Mouse (Mus musculus) layer of hippocampus, postnatal 10 days (tissue): ENCODE measurements around the gene Acod1. TPM values are rescaled to one million over a fixed set of nuclear protein-coding genes. Genes with fewer than 3 reads are reported as not detected.

Experiments
- DNase-seq, 2 experiments: peaks; one replicate each; pipeline ENCODE4 v3.0.0; 2021; ENCODE audit warnings: low spot score in 2 of 2
- total RNA-seq, 2 experiments: library from RNA; stranded (reverse); gene quantifications; 2 replicates each; pipeline ENCODE4 v1.2.3; 2021

The Acod1 gene
- total RNA-seq, 2 experiments from 2014 or later: not detected

GRCm38 (mm10) chr14:103101171-103101570 lies 54.4 kb downstream of the Acod1 start:
- no peak for DNase-seq

GRCm38 (mm10) chr14:103102246-103102645 lies 55.5 kb downstream of the Acod1 start:
- DNase-seq: no peak

GRCm38 (mm10) chr14:103102731-103103335 lies 56.1 kb downstream of the Acod1 start:
- DNase-seq: no peak

Other genes starting within 250 kb of the Acod1 start
- gene Kctd12, start 64.3 kb upstream of the Acod1 start, total RNA-seq: 100 to 1,000 TPM in 1 of 2 experiments, 10 to 100 TPM in 1; 90.5 to 105 TPM
- 1 to 10 TPM; 6.5 to 6.9 TPM for gene Cln5, start 23.2 kb downstream of the Acod1 start, total RNA-seq
- gene Fbxl3, start 52.6 kb downstream of the Acod1 start, total RNA-seq: 10 to 100 TPM; 66.6 to 80.9 TPM